Mouse (Mus musculus): ENCODE measurements around the gene Evi2. TPM values are rescaled to one million over a fixed set of nuclear protein-coding genes. Genes with fewer than 3 reads are reported as not detected.
A peak's percentile ranks its signal among the peaks of the same experiment; 100 is the strongest.

Evi2 gene
- polyA plus RNA-seq, 1 experiment: not detected

GRCm38 (mm10) chr11:79566947-79567346, 36.6 kb upstream of the Evi2 start:
- no peaks in the 10 kb centered on the region for H3K4me1 ChIP-seq (ENCODE audit: control insufficient read depth, insufficient read depth, low read length)
- H3K27me3 ChIP-seq (ENCODE audit: control insufficient read depth, insufficient read depth, low read length, poor library complexity, severe bottlenecking): no peaks in the 10 kb centered on the region
- peaks cover 8% of the 10 kb centered on the region; the same call in 1 of the 2 replicates for H3K36me3 ChIP-seq (ENCODE audit: control insufficient read depth, insufficient read depth, low read length, poor library complexity, severe bottlenecking)
- H3K9me3 ChIP-seq (replicated peaks; ENCODE audit: control insufficient read depth, insufficient read depth, low read length, poor library complexity, severe bottlenecking): no peaks in the 10 kb centered on the region
- no peak overlapping the region for H3K4me3 ChIP-seq (ENCODE audit: low read depth, low read length)
- TF ChIP-seq POLR2A (IDR thresholded peaks at IDR 0.05; ENCODE audit: insufficient read depth, low read length) (no peak), CTCF (IDR thresholded peaks at IDR 0.05; ENCODE audit: low read depth, low read length) (peak; percentile 2)
- no peak overlapping the region for H3K27ac ChIP-seq (ENCODE audit: insufficient read depth, low read length)
- no peak overlapping the region for H3K9ac ChIP-seq (ENCODE audit: low read depth, poor library complexity, severe bottlenecking)

DNA sequence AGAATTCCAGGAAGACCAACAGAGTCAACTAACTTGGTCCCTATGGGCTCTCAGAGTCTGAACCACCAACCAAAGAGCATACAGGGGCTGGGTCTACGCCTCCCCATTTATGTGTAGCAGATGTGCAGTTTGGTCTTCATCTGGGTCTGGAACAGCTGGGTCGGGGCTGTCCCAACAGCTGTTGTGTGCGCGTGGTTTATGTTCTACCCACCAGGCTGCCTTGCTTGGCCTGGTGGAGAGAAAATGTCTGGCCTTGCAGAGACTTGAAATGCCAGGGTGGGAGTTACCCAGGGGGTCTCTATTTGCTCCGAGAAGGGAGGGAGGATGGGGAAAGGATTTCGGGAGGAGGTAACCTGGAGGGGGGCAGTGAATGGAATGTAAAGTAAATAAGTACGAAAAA, 33.1 kb upstream of the Evi2 start:
- H3K27ac ChIP-seq (ENCODE audit: insufficient read depth, low read length): no peak overlapping the region
- no peaks in the 10 kb centered on the region for H3K27me3 ChIP-seq (ENCODE audit: control insufficient read depth, insufficient read depth, low read length, poor library complexity, severe bottlenecking)
- H3K4me3 ChIP-seq (ENCODE audit: low read depth, low read length): no peak overlapping the region
- H3K9ac ChIP-seq (ENCODE audit: low read depth, poor library complexity, severe bottlenecking): no peak overlapping the region
- no peak for TF ChIP-seq POLR2A (IDR thresholded peaks at IDR 0.05; ENCODE audit: insufficient read depth, low read length)
- TF ChIP-seq EP300 (IDR thresholded peaks at IDR 0.05; ENCODE audit: insufficient read depth, low read depth, low read length): no peak
- TF ChIP-seq CTCF (IDR thresholded peaks at IDR 0.05; ENCODE audit: low read depth, low read length): no peak
- H3K9me3 ChIP-seq (replicated peaks; ENCODE audit: control insufficient read depth, insufficient read depth, low read length, poor library complexity, severe bottlenecking): no peaks in the 10 kb centered on the region
- H3K4me1 ChIP-seq (ENCODE audit: control insufficient read depth, insufficient read depth, low read length): no peaks in the 10 kb centered on the region
- peaks cover 8% of the 10 kb centered on the region; the same call in 1 of the 2 replicates for H3K36me3 ChIP-seq (ENCODE audit: control insufficient read depth, insufficient read depth, low read length, poor library complexity, severe bottlenecking)

- peaks cover 5% of the 10 kb centered on the region; the same call in 1 of the 2 replicates for H3K36me3 ChIP-seq (ENCODE audit: control insufficient read depth, insufficient read depth, low read length, poor library complexity, severe bottlenecking)
Observed at GRCm38 (mm10) chr11:79560536-79560935, 30.1 kb upstream of the Evi2 start.

DNA sequence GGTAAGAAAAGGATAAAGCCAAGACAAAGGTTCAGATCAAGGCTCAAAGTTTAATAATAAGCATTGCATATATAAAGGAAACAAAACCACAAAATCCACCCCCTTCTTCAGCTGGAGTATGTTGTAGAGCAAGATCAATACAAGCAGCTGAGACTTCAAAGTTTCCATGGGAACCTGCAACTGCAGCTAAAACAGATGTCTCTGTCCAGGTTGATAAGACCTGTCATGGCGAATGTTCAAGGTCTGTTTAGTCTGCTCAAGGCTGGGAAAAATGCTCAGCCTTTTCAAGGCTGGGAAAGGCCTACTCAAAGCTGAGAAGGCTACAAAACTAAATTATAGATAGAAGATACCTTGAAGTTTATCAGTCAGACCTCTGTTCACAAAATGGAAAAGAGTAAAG, 22.2 kb upstream of the Evi2 start:
- no peak overlapping the region for H3K9ac ChIP-seq (ENCODE audit: low read depth, poor library complexity, severe bottlenecking)
- H3K4me3 ChIP-seq (ENCODE audit: low read depth, low read length): no peak overlapping the region
- H3K36me3 ChIP-seq (ENCODE audit: control insufficient read depth, insufficient read depth, low read length, poor library complexity, severe bottlenecking): peaks cover 2% of the 10 kb centered on the region; the same call in 1 of the 2 replicates
- H3K27ac ChIP-seq (ENCODE audit: insufficient read depth, low read length): no peak overlapping the region
- H3K4me1 ChIP-seq (ENCODE audit: control insufficient read depth, insufficient read depth, low read length): no peaks in the 10 kb centered on the region
- no peaks in the 10 kb centered on the region for H3K9me3 ChIP-seq (replicated peaks; ENCODE audit: control insufficient read depth, insufficient read depth, low read length, poor library complexity, severe bottlenecking)
- H3K27me3 ChIP-seq (ENCODE audit: control insufficient read depth, insufficient read depth, low read length, poor library complexity, severe bottlenecking): no peaks in the 10 kb centered on the region
- no peak for TF ChIP-seq CTCF (IDR thresholded peaks at IDR 0.05; ENCODE audit: low read depth, low read length)
- no peak for TF ChIP-seq EP300 (IDR thresholded peaks at IDR 0.05; ENCODE audit: insufficient read depth, low read depth, low read length)
- TF ChIP-seq POLR2A (IDR thresholded peaks at IDR 0.05; ENCODE audit: insufficient read depth, low read length): no peak

More at GRCm38 (mm10) chr11:79560536-79560935, 30.1 kb upstream of the Evi2 start:
- no peak overlapping the region for H3K27ac ChIP-seq (ENCODE audit: insufficient read depth, low read length)
- no peaks in the 10 kb centered on the region for H3K9me3 ChIP-seq (replicated peaks; ENCODE audit: control insufficient read depth, insufficient read depth, low read length, poor library complexity, severe bottlenecking)
- H3K4me3 ChIP-seq (ENCODE audit: low read depth, low read length): no peak overlapping the region
- no peak overlapping the region for H3K9ac ChIP-seq (ENCODE audit: low read depth, poor library complexity, severe bottlenecking)
- H3K4me1 ChIP-seq (ENCODE audit: control insufficient read depth, insufficient read depth, low read length): no peaks in the 10 kb centered on the region
- TF ChIP-seq POLR2A (IDR thresholded peaks at IDR 0.05; ENCODE audit: insufficient read depth, low read length): no peak
- TF ChIP-seq EP300 (IDR thresholded peaks at IDR 0.05; ENCODE audit: insufficient read depth, low read depth, low read length): no peak
- TF ChIP-seq CTCF (IDR thresholded peaks at IDR 0.05; ENCODE audit: low read depth, low read length): no peak
- H3K27me3 ChIP-seq (ENCODE audit: control insufficient read depth, insufficient read depth, low read length, poor library complexity, severe bottlenecking): no peaks in the 10 kb centered on the region

GRCm38 (mm10) chr11:79536293-79536692, 5.9 kb upstream of the Evi2 start:
- TF ChIP-seq CTCF (IDR thresholded peaks at IDR 0.05; ENCODE audit: low read depth, low read length): no peak
- no peak for TF ChIP-seq EP300 (IDR thresholded peaks at IDR 0.05; ENCODE audit: insufficient read depth, low read depth, low read length)
- TF ChIP-seq POLR2A (IDR thresholded peaks at IDR 0.05; ENCODE audit: insufficient read depth, low read length): no peak
- no peak overlapping the region for H3K4me3 ChIP-seq (ENCODE audit: low read depth, low read length)
- no peaks in the 10 kb centered on the region for H3K27me3 ChIP-seq (ENCODE audit: control insufficient read depth, insufficient read depth, low read length, poor library complexity, severe bottlenecking)
- H3K27ac ChIP-seq (ENCODE audit: insufficient read depth, low read length): no peak overlapping the region
- H3K4me1 ChIP-seq (ENCODE audit: control insufficient read depth, insufficient read depth, low read length): no peaks in the 10 kb centered on the region
- no peaks in the 10 kb centered on the region for H3K9me3 ChIP-seq (replicated peaks; ENCODE audit: control insufficient read depth, insufficient read depth, low read length, poor library complexity, severe bottlenecking)
- no peaks in the 10 kb centered on the region for H3K36me3 ChIP-seq (ENCODE audit: control insufficient read depth, insufficient read depth, low read length, poor library complexity, severe bottlenecking)
- H3K9ac ChIP-seq (ENCODE audit: low read depth, poor library complexity, severe bottlenecking): no peak overlapping the region

DNA sequence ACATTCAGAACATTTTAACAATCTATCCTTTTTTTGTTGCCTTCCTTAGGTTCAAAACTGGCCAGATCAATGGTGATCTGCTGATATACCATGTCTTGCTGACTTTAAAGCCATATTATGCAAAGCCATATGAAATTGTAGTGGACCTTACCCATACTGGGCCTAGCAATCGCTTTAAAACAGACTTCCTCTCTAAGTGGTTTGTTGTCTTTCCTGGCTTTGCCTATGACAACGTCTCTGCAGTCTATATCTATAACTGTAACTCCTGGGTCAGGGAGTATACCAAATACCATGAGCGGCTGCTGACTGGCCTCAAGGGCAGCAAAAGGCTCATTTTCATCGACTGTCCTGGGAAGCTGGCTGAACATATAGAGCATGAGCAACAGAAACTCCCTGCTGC, 5.2 kb upstream of the Evi2 start:
- Histone ChIP-seq H3K4me3 (ENCODE audit: low read depth, low read length) (no peak overlapping the region), H3K9ac (ENCODE audit: low read depth, poor library complexity, severe bottlenecking) (no peak overlapping the region), H3K36me3 (ENCODE audit: control insufficient read depth, insufficient read depth, low read length, poor library complexity, severe bottlenecking) (no peaks in the 10 kb centered on the region), H3K9me3 (replicated peaks; ENCODE audit: control insufficient read depth, insufficient read depth, low read length, poor library complexity, severe bottlenecking) (no peaks in the 10 kb centered on the region), H3K27ac (ENCODE audit: insufficient read depth, low read length) (no peak overlapping the region), H3K4me1 (ENCODE audit: control insufficient read depth, insufficient read depth, low read length) (no peaks in the 10 kb centered on the region), H3K27me3 (ENCODE audit: control insufficient read depth, insufficient read depth, low read length, poor library complexity, severe bottlenecking) (no peaks in the 10 kb centered on the region)
- TF ChIP-seq CTCF (IDR thresholded peaks at IDR 0.05; ENCODE audit: low read depth, low read length) (no peak), POLR2A (IDR thresholded peaks at IDR 0.05; ENCODE audit: insufficient read depth, low read length) (no peak), EP300 (IDR thresholded peaks at IDR 0.05; ENCODE audit: insufficient read depth, low read depth, low read length) (no peak)

All from ES-Bruce4 (cell line).